Mouse (Mus musculus): ENCODE measurements around the gene Hspb1.

DNA sequence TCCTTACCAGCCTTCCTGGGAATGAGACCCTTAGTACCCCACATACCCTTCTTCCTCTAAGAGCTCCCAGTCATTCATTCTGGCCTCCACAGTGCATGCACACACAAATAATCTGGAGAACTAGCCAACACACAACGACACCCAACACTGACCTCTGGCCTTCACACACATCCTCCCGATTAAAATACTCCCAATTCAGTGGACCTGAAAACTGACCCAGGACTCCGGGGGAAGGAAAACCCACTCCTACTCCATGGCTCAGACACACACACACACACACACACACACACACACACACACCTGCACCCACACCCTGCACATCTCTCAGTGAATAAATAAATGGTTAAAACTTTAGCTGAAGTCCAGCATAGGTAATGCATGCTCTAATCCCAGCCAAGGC, 32.2 kb downstream of the Hspb1 start:
- TF ChIP-seq CTCF (IDR thresholded peaks at IDR 0.05; ENCODE audit: low read depth, low read length): no peak
- TF ChIP-seq POLR2AphosphoS5 (IDR thresholded peaks at IDR 0.05; ENCODE audit: insufficient replicate concordance, low read depth, low read length): no peak
- no peak for TF ChIP-seq GATA1 (IDR thresholded peaks at IDR 0.05; ENCODE audit: borderline replicate concordance, low read length)

All from G1E (cell line).